Mouse (Mus musculus): ENCODE data around the gene Sept4. TPM values are rescaled to one million over a fixed set of nuclear protein-coding genes. Genes with fewer than 3 reads are reported as not detected.

Gene Sept4
- total RNA-seq, 1 experiment: 6.1 TPM

GRCm38 (mm10) chr11:87629859-87630258 lies 61.2 kb downstream of the Sept4 start:
- Histone ChIP-seq H3K9me3 (ENCODE audit: control insufficient read depth, insufficient read depth, low read depth, low read length) (no peaks in the 10 kb centered on the region), H3K4me1 (ENCODE audit: control insufficient read depth in 2 of 2, insufficient read depth in 2 of 2, low read length in 2 of 2, poor library complexity in 1 of 2) (no peaks in the 10 kb centered on the region), H3K27ac (ENCODE audit: insufficient read depth, low read depth, low read length, poor library complexity, severe bottlenecking) (no peak overlapping the region), H3K36me3 (ENCODE audit: control insufficient read depth, insufficient read depth, low read length, poor library complexity, severe bottlenecking) (no peaks in the 10 kb centered on the region), H3K4me3 (ENCODE audit: insufficient read depth in 1 of 2, low read depth in 1 of 2, low read length in 2 of 2, poor library complexity in 1 of 2, severe bottlenecking in 1 of 2) (no peak overlapping the region), H3K9ac (ENCODE audit: insufficient read depth, low read depth, low read length, poor library complexity, severe bottlenecking) (no peak overlapping the region)
- in situ Hi-C loops (cut with MboI; ENCODE audit: low sequenced_read_pairs in 2 of 2, unreplicated experiment in 2 of 2): no loop called here
- DNase-seq (ENCODE audit: low read depth, low spot score): peak; percentile 45
- TF ChIP-seq ZC3H11A (IDR thresholded peaks at IDR 0.05; ENCODE audit: borderline replicate concordance, low read depth, low read length) (peak; percentile 47; the same call in 1 of the 2 replicates), HCFC1 (IDR thresholded peaks at IDR 0.05; ENCODE audit: borderline replicate concordance, insufficient read depth, low read length) (no peak), MAFK (IDR thresholded peaks at IDR 0.05; ENCODE audit: insufficient read depth, low read depth, low read length) (no peak)

DNA sequence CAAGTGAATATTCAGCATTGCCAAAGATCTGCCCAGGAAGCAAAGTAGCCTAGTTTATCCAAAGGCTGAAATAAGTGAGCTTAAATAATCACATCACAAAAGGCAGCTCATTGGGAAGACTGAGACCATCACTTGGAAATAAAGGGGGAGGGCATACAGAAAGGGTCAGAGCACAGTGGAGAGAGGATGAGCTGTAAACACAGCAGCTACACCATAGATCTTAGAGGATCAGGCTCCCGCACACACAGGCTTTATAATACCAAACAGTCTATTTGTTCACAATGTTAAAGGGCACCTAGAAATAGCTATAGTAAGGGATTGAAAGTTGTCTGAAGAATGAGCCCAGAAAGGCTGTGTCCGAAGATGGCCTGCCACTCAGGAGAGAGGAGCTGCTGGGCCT lies 70.1 kb downstream of the Sept4 start:
- Histone ChIP-seq H3K36me3 (ENCODE audit: control insufficient read depth, insufficient read depth, low read length, poor library complexity, severe bottlenecking) (no peaks in the 10 kb centered on the region), H3K9ac (ENCODE audit: insufficient read depth, low read depth, low read length, poor library complexity, severe bottlenecking) (peak overlapping the region; percentile 69), H3K9me3 (ENCODE audit: control insufficient read depth, insufficient read depth, low read depth, low read length) (no peaks in the 10 kb centered on the region), H3K27ac (ENCODE audit: insufficient read depth, low read depth, low read length, poor library complexity, severe bottlenecking) (no peak overlapping the region), H3K4me1 (ENCODE audit: control insufficient read depth in 2 of 2, insufficient read depth in 2 of 2, low read length in 2 of 2, poor library complexity in 1 of 2) (no peaks in the 10 kb centered on the region), H3K4me3 (ENCODE audit: insufficient read depth in 1 of 2, low read depth in 1 of 2, low read length in 2 of 2, poor library complexity in 1 of 2, severe bottlenecking in 1 of 2) (peak overlapping the region; percentile 47 to 54)
- in situ Hi-C loops (cut with MboI; ENCODE audit: low sequenced_read_pairs in 2 of 2, unreplicated experiment in 2 of 2): no loop called here
- TF ChIP-seq ZNF384 (IDR thresholded peaks at IDR 0.05; ENCODE audit: low read depth, low read length) (no peak), MAFK (IDR thresholded peaks at IDR 0.05; ENCODE audit: insufficient read depth, low read depth, low read length) (no peak), HCFC1 (IDR thresholded peaks at IDR 0.05; ENCODE audit: borderline replicate concordance, insufficient read depth, low read length) (no peak)
- DNase-seq (ENCODE audit: low read depth, low spot score): no peak

DNA sequence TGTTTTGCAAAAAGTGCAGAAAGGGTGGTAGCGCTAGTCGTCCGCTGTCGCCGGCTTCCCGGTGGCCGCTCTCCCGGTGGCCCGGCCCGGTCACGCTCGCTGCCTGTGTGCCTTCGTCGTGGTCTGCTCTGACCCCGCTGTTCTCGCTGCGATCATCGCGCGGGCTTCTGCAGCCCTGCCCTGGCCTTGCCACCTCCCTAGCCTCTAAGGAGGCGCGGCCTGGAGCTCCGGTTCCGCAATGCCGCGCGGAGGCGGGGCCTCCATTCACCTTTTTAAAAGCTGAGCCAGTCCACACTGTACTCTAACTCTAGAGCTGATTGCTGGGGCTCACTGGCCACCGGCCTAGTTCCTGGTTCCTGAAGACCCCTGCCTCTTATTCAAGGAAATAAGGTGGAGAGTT lies 70.5 kb downstream of the Sept4 start:
- TF ChIP-seq CHD2 (IDR thresholded peaks at IDR 0.05; ENCODE audit: low read depth, low read length) (peak; percentile 67; the same call in 1 of the 2 replicates), ZNF384 (IDR thresholded peaks at IDR 0.05; ENCODE audit: low read depth, low read length) (no peak)
- Histone ChIP-seq H3K9me3 (ENCODE audit: control insufficient read depth, insufficient read depth, low read depth, low read length) (no peaks in the 10 kb centered on the region), H3K9ac (ENCODE audit: insufficient read depth, low read depth, low read length, poor library complexity, severe bottlenecking) (peak overlapping the region; percentile 69), H3K27ac (ENCODE audit: insufficient read depth, low read depth, low read length, poor library complexity, severe bottlenecking) (no peak overlapping the region), H3K4me1 (ENCODE audit: control insufficient read depth in 2 of 2, insufficient read depth in 2 of 2, low read length in 2 of 2, poor library complexity in 1 of 2) (no peaks in the 10 kb centered on the region), H3K4me3 (ENCODE audit: insufficient read depth in 1 of 2, low read depth in 1 of 2, low read length in 2 of 2, poor library complexity in 1 of 2, severe bottlenecking in 1 of 2) (peak overlapping the region; percentile 47 to 54), H3K36me3 (ENCODE audit: control insufficient read depth, insufficient read depth, low read length, poor library complexity, severe bottlenecking) (no peaks in the 10 kb centered on the region)
- peak; percentile 47 for DNase-seq (ENCODE audit: low read depth, low spot score)
- in situ Hi-C loops (cut with MboI; ENCODE audit: low sequenced_read_pairs in 2 of 2, unreplicated experiment in 2 of 2): no loop called here

Other genes starting within 250 kb of the Sept4 start
- gene Ppm1e, start 209.9 kb upstream of the Sept4 start, total RNA-seq (2012; rRNA removed): 0.54 and 0.63 TPM in 2 replicates
- gene Rad51c, start 163.9 kb upstream of the Sept4 start, total RNA-seq (2012; rRNA removed): 6.7 and 9.9 TPM in 2 replicates
- gene Tex14, start 163.8 kb upstream of the Sept4 start, total RNA-seq (2012; rRNA removed): 10.4 and 11.4 TPM in 2 replicates
- 0.27 and 0.32 TPM in 2 replicates for gene Gm11492, start 2.2 kb upstream of the Sept4 start, total RNA-seq (2012; rRNA removed)
- gene Mtmr4, start 23.3 kb downstream of the Sept4 start, total RNA-seq (2012; rRNA removed): 26.2 and 27.7 TPM in 2 replicates
- gene Hsf5, start 48.3 kb downstream of the Sept4 start, total RNA-seq (2012; rRNA removed): 0.32 and 0.40 TPM in 2 replicates
- gene Rnf43, start 93.8 kb downstream of the Sept4 start, total RNA-seq (2012; rRNA removed): 1.1 and 1.2 TPM in 2 replicates
- 178 and 220 TPM in 2 replicates for gene Supt4a, start 168.6 kb downstream of the Sept4 start, total RNA-seq (2012; rRNA removed)
- gene Tspoap1, start 191.6 kb downstream of the Sept4 start, total RNA-seq (2012; rRNA removed): 1.8 and 5.2 TPM in 2 replicates
- not detected in 2 replicates for gene Mpo, start 224.7 kb downstream of the Sept4 start, total RNA-seq (2012; rRNA removed)